Mouse (Mus musculus) testis, adult 2 months (tissue): ENCODE data around the gene Dvl2. TPM values are rescaled to one million over a fixed set of nuclear protein-coding genes. Genes with fewer than 3 reads are reported as not detected.
A peak's percentile ranks its signal among the peaks of the same experiment; 100 is the strongest.

Experiments
- H3K27ac ChIP-seq: fragments of 200-500 bp; 2 replicates; pipeline ENCODE4 v1.5.1; 2012; ENCODE audit warnings: low read depth, low read length; ENCODE audit not compliant: control insufficient read depth, insufficient read depth
- H3K27me3 ChIP-seq: fragments of 200-500 bp; 2 replicates; pipeline ENCODE4 v1.6.1; 2012; ENCODE audit warnings: mild to moderate bottlenecking, low read length, moderate library complexity; ENCODE audit not compliant: control insufficient read depth, insufficient read depth
- H3K36me3 ChIP-seq: fragments of 200-500 bp; 2 replicates; pipeline ENCODE4 v1.6.1; 2012; ENCODE audit warnings: mild to moderate bottlenecking, low read length; ENCODE audit not compliant: control insufficient read depth, insufficient read depth
- H3K4me1 ChIP-seq: fragments of 200-500 bp; 2 replicates; pipeline ENCODE4 v1.6.1; 2012; ENCODE audit warnings: low read length; ENCODE audit not compliant: control insufficient read depth, insufficient read depth
- H3K4me3 ChIP-seq: fragments of 200-500 bp; 2 replicates; pipeline ENCODE4 v1.5.1; 2012; ENCODE audit warnings: low read depth, mild to moderate bottlenecking, low read length, moderate library complexity, mixed read lengths; ENCODE audit not compliant: control insufficient read depth
- CTCF ChIP-seq: fragments of 200-500 bp; IDR thresholded peaks from 2 replicates; pipeline ENCODE4 v1.5.1; 2012; ENCODE audit warnings: low read depth, mild to moderate bottlenecking, inconsistent platforms, low read length, moderate library complexity; ENCODE audit not compliant: control insufficient read depth, insufficient read depth, insufficient replicate concordance
- POLR2A ChIP-seq: fragments of 200-500 bp; IDR thresholded peaks from 2 replicates; pipeline ENCODE4 v1.6.1; 2012; ENCODE audit warnings: low read depth, mild to moderate bottlenecking, inconsistent platforms, low read length, moderate library complexity; ENCODE audit not compliant: control insufficient read depth
- polyA plus RNA-seq: library from polyadenylated mRNA; depleted of rRNA; stranded (reverse); fragments of >200 nt; gene quantifications from 2 replicates; pipeline ENCODE4 v1.2.3, GENCODE M21; 2012

Gene Dvl2
- polyA plus RNA-seq, 1 experiment: 16.4 TPM

DNA sequence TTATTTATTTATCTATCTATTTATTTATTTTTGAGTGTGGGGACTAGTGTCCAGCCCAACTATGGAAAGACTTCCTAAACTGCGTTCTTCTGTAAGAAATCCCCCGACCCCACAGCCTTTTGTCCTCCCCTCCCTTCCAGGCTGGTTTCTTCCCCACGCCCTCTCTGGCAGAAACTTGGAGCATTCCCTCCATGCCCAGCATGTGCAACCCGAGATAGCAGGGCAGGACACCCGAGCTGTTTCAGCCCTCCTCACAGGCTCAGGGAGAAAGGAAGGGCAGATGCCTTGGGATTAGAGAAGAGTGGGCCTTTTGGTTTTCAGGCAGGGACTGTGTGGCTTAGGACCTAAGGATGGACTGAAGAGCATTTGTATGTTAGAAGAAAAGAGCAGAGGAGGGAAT lies 17.5 kb upstream of the Dvl2 start:
- peaks cover 3% of the 10 kb centered on the region for H3K36me3 ChIP-seq
- H3K27ac ChIP-seq: no peak overlapping the region

DNA sequence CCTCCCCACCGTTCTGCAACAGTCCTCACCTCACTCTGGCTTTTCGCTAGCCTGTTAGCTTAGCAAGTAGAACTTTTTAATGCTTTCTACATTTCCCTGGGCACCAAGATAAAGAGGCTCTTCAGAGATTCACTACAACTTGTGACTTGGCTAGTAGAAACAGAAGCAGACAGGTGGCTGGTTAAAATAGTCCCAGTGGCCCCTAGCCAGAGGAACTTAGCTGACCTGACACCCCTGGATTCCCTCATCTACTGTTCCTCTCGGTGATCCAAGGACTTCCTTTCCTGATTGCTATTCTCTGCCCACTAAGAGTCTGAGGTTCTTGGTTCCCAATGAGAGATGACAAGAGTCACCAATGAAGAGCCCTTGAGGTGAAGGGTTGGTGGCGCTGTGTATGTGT lies 17.0 kb upstream of the Dvl2 start:
- Histone ChIP-seq H3K27ac (no peak overlapping the region), H3K27me3 (no peaks in the 10 kb centered on the region), H3K4me3 (no peak overlapping the region), H3K36me3 (peaks cover 3% of the 10 kb centered on the region), H3K4me1 (peaks cover 7% of the 10 kb centered on the region)
- TF ChIP-seq CTCF: no peak
- TF ChIP-seq POLR2A: no peak

More for the DNA sequence above, 17.5 kb upstream of the Dvl2 start:
- Histone ChIP-seq H3K4me3 (no peak overlapping the region), H3K4me1 (peaks cover 7% of the 10 kb centered on the region), H3K27me3 (no peaks in the 10 kb centered on the region)
- no peak for TF ChIP-seq CTCF
- TF ChIP-seq POLR2A: no peak

DNA sequence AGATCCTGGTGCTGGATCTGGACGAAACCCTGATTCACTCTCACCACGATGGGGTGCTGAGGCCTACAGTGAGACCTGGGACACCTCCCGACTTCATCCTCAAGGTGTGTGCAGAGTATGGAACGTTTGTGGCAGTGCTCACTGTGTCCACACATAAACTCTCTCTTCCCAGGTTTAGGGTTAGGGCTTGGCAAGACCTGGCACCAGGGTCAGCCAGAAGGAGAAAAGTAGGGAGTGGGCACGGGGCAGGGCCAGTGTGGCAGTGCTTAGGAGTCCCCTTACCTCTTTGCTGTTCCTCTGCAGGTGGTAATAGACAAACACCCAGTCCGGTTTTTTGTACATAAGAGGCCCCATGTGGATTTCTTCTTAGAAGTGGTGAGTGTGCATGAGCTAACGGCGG lies 16.0 kb upstream of the Dvl2 start:
- H3K4me1 ChIP-seq: peaks cover 7% of the 10 kb centered on the region
- H3K4me3 ChIP-seq: no peak overlapping the region
- H3K27ac ChIP-seq: no peak overlapping the region
- H3K36me3 ChIP-seq: peaks cover 5% of the 10 kb centered on the region
- TF ChIP-seq POLR2A: no peak
- TF ChIP-seq CTCF: no peak
- no peaks in the 10 kb centered on the region for H3K27me3 ChIP-seq

DNA sequence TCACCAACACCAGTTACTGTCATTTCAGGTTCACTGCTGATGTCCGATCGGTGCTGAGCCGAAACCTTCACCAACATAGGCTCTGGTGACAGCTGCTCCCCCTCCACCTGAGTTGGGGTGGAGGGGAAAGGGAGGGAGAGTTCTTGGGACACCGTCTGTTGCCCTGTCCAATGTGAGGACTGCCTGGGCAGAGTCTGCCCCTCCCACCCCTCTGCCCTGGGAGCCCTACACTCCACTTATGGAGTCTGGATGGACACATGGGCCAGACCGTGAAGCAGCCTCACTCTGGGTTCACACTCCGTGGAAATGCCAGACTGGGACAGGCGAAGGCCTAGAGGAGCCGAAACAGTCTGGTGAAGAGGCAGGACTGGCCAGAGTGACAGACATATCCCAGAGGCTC lies 10.4 kb upstream of the Dvl2 start:
- Histone ChIP-seq H3K4me3 (peak overlapping the region; percentile 93), H3K27ac (peak overlapping the region; percentile 49; the same call in 1 of the 2 replicates), H3K27me3 (no peaks in the 10 kb centered on the region), H3K4me1 (peaks cover 6% of the 10 kb centered on the region), H3K36me3 (peaks cover 4% of the 10 kb centered on the region)
- TF ChIP-seq CTCF (no peak), POLR2A (no peak)

DNA sequence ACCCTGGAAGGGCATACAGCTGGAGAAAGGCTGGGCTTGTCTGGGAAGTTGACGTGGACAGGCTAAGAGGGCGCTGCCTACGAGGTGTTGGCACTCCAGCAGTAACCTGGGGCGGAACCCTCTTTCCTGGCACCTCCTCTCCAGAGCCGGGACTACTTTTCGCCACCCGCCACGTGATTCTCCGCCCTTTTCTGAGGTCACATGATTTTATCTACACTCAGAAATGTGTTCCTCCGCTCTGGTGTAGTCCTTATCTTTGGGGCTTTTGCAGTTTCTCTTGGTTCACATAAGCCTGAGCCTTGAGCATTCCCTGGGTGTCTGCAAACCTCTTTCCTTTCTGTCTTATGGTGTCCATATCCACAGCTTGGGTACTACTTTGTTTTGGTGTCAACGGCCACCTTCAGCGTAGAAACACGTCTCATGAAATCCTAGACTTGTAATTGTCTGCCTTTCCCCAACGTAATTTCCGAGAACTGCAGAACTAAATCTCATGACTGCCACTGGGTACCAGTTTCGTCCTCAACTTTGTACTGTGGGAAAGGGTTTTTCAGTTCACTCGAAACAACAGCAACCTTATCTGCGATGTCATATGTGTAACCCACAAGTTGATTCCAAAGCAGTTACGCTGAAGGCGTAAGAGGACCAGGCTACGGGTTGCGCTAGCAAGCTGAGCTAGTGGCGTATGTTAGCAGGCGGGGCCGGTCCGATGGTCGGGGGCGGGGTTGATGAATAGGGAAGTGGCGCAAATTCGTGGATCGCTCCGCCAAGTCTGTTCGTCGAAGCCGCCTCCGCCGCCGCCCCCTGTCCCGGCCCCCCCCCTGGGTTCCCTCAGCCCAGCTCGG lies 9.3 kb upstream of the Dvl2 start, which contains the start of gene Gabarap:
TSS of gene Gabarap (plus strand) at position 294 of the 842 bp plus-strand sequence.
- peak within 1 kb of the TSS; percentile 100 for H3K27ac ChIP-seq
- H3K4me3 ChIP-seq: peak within 1 kb of the TSS; percentile 93
- peaks cover 4% of the 10 kb centered on the region for H3K36me3 ChIP-seq
- H3K4me1 ChIP-seq: peaks cover 6% of the 10 kb centered on the region
- no peaks in the 10 kb centered on the region for H3K27me3 ChIP-seq
- TF ChIP-seq CTCF (no peak), POLR2A (peak; percentile 85)

DNA sequence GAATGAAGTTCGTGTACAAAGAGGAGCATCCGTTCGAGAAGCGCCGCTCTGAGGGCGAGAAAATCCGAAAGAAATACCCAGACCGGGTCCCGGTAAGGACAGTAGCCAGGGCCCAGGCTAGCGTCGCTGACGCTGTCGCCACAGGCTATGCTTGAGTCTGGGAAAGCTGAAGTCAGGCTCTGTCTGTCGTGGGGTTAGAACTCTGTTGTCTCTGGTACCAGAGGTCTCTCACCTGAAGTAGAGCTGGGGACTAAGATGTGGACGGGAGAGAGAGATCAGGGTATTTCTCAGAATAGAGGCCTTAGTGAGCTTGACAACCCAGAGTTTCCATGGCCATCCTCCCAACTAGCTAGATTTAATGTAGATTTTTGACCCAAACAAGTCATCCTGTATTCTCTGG lies 8.7 kb upstream of the Dvl2 start:
- Histone ChIP-seq H3K27ac (peak overlapping the region; percentile 96), H3K36me3 (peaks cover 4% of the 10 kb centered on the region), H3K27me3 (no peaks in the 10 kb centered on the region), H3K4me3 (peak overlapping the region; percentile 93), H3K4me1 (peaks cover 6% of the 10 kb centered on the region)
- no peak for TF ChIP-seq POLR2A
- no peak for TF ChIP-seq CTCF

DNA sequence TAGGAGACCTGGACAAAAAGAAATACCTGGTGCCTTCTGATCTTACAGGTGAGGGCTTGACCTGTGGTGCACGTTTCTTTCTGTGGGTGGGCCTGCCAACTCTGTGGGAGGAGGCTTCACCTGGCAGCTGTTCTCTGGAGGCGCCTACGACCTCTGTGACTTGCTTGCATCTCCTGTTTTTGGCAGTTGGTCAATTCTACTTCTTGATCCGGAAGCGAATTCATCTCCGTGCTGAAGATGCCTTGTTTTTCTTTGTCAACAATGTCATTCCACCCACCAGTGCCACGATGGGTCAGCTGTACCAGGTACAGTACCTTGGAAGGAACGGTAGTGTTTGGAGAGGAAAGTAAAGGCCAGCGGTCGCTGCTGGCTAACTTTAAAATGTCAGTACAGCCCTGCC lies 8.0 kb upstream of the Dvl2 start:
- peaks cover 4% of the 10 kb centered on the region for H3K36me3 ChIP-seq
- H3K27ac ChIP-seq: peak overlapping the region; percentile 45
- H3K4me3 ChIP-seq: peak overlapping the region; percentile 84
- H3K4me1 ChIP-seq: peaks cover 7% of the 10 kb centered on the region
- H3K27me3 ChIP-seq: no peaks in the 10 kb centered on the region
- no peak for TF ChIP-seq POLR2A
- TF ChIP-seq CTCF: no peak
